Mouse (Mus musculus) neural tube, embryonic 13.5 days (tissue): ENCODE data around the gene Erbb4. TPM values are rescaled to one million over a fixed set of nuclear protein-coding genes. Genes with fewer than 3 reads are reported as not detected.

ENCODE experiments used
- ATAC-seq: fragments of 200-750 bp; cut with Nextera tagmentation; 2 replicates; pipeline ENCODE4 v1.8.0; 2017; ENCODE audit warnings: low read depth, mild to moderate bottlenecking, moderate TSS enrichment, moderate library complexity
- H3K27ac ChIP-seq: fragments of 300-500 bp; sonication (generic); replicated peaks from 2 replicates; pipeline ENCODE4 v1.5.1; 2015; ENCODE audit warnings: moderate library complexity, mild to moderate bottlenecking, inconsistent platforms
- H3K27me3 ChIP-seq: fragments of 300-500 bp; sonication (generic); 2 replicates; pipeline ENCODE4 v1.6.1; 2015; ENCODE audit warnings: mild to moderate bottlenecking, inconsistent platforms
- H3K36me3 ChIP-seq: fragments of 300-500 bp; sonication (generic); 2 replicates; pipeline ENCODE4 v1.6.1; 2015; ENCODE audit warnings: mild to moderate bottlenecking, inconsistent platforms
- H3K4me1 ChIP-seq: fragments of 300-500 bp; sonication (generic); replicated peaks from 2 replicates; pipeline ENCODE4 v1.6.1; 2015; ENCODE audit warnings: inconsistent platforms
- H3K4me2 ChIP-seq: fragments of 300-500 bp; sonication (generic); 2 replicates; pipeline ENCODE4 v1.6.1; 2015; ENCODE audit warnings: inconsistent platforms, mild to moderate bottlenecking, moderate library complexity
- H3K4me3 ChIP-seq: fragments of 300-500 bp; sonication (generic); 2 replicates; pipeline ENCODE4 v1.5.1; 2015; ENCODE audit warnings: mild to moderate bottlenecking, inconsistent platforms
- H3K9ac ChIP-seq: fragments of 300-500 bp; sonication (generic); 2 replicates; pipeline ENCODE4 v1.6.1; 2015; ENCODE audit warnings: moderate library complexity, mild to moderate bottlenecking, inconsistent platforms
- H3K9me3 ChIP-seq: fragments of 300-500 bp; sonication (generic); 2 replicates; pipeline ENCODE4 v1.6.1; 2016; ENCODE audit warnings: inconsistent platforms
- WGBS: fragments of 180-500 bp; shearing (Covaris S2); methylation state at CpG from one replicate; pipeline ENCODE4 v1.1.7; 2015; 5-methylcytosine and 5-hydroxymethylcytosine counted together
- polyA plus RNA-seq: library from polyadenylated mRNA; unstranded; fragments of >200 nt; fragmentation: Nextera tagmentation; extraction: Ambion mirVana; gene quantifications from 2 replicates; pipeline ENCODE4 v1.2.1, GENCODE M21; 2015

The Erbb4 gene
- polyA plus RNA-seq, 1 experiment from 2014 or later = 13.6 TPM

DNA sequence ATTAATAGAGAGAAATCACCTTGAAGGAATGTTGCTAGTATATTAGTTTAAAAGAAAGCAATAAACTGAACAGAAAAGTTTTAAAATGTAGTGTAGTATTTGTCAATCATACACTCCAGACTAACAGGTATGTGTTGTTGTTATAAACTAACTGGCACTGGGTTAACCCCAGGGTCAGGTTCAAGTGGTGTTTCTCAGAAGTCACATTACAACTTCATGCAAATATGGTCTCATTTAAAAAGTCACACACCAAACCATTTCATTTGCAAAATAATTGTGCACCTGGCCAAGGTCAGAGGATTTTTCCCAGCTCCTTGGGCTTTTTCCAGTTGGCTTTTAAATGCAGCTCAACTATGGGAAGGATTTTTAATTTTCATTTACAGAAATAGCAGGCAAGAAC, 173.1 kb downstream of the Erbb4 start:
- ATAC-seq = no peak
- Histone ChIP-seq H3K27ac (no peak overlapping the region), H3K4me3 (no peak overlapping the region), H3K27me3 (no peaks in the 10 kb centered on the region), H3K9me3 (no peaks in the 10 kb centered on the region), H3K9ac (no peak overlapping the region), H3K36me3 (no peaks in the 10 kb centered on the region), H3K4me1 (no peaks in the 10 kb centered on the region; the same call in 1 of the 2 replicates), H3K4me2 (no peak overlapping the region)

DNA sequence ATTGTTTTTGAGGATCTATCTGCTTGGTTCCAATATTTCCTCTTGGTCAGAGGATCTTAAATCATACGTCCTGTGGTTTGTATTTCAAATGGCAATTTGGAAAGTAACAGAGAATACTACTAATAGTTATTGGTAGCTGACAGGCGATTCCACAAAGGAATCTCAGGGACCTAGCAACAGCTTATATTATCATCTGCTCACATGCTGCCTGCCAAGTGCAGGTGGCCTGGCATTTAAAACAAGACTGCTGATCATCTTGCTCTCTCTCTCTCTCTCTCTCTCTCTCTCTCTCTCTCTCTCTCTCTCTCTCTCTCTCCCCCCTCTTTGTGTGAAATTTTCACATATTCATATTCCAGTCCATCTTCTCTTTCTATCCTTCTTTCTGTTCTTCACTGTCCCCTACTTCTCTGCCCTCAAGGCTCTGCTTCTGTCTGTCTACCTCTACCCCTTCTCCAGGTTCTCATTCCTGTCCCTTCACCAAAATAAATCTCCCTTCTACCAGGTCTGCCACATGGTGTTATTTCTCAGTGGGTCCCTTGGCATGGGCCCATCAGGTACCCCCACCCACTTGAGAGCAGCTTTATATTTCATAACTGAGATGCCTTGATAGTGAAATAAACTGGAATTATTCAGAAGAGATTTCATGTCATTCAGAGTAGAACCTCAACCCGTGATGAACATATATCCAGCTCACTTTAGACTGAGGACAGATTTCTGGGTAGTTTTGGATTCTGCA, 174.4 kb downstream of the Erbb4 start:
- no peak overlapping the region for H3K4me2 ChIP-seq
- 85% methylated on average over 3 of the region's 3 CpGs for WGBS
- ATAC-seq = no peak

DNA sequence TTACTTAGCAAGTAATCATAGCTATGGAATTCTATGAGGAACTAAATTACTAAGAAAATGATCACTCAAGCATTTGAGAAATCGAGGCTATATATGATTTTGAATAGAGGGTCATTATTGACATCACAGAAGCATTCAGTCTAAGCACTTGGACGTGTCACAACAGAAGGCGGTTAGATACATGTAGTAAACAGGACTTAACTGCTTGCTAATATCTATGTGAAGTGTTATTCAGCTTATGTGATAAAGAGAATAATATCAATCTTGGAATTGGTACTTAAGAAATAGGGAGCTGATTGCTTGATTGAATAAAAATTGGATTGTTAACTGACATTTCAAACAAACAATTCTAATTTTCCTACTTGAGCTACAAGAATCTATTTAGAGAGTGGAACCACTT, 190.0 kb downstream of the Erbb4 start:
- no peaks in the 10 kb centered on the region for H3K27me3 ChIP-seq
- H3K36me3 ChIP-seq = no peaks in the 10 kb centered on the region
- H3K9ac ChIP-seq = no peak overlapping the region
- no peaks in the 10 kb centered on the region for H3K9me3 ChIP-seq
- no peak for ATAC-seq
- H3K4me2 ChIP-seq = no peak overlapping the region
- WGBS = 78% methylated on average over 3 of the region's 3 CpGs
- H3K27ac ChIP-seq = no peak overlapping the region
- H3K4me3 ChIP-seq = no peak overlapping the region
- no peaks in the 10 kb centered on the region for H3K4me1 ChIP-seq

More for the DNA sequence above, 174.4 kb downstream of the Erbb4 start:
- H3K27ac ChIP-seq = no peak overlapping the region
- no peak overlapping the region for H3K4me3 ChIP-seq
- no peaks in the 10 kb centered on the region for H3K27me3 ChIP-seq
- H3K9me3 ChIP-seq = no peaks in the 10 kb centered on the region
- no peaks in the 10 kb centered on the region for H3K36me3 ChIP-seq
- H3K9ac ChIP-seq = no peak overlapping the region
- no peaks in the 10 kb centered on the region; the same call in 1 of the 2 replicates for H3K4me1 ChIP-seq

DNA sequence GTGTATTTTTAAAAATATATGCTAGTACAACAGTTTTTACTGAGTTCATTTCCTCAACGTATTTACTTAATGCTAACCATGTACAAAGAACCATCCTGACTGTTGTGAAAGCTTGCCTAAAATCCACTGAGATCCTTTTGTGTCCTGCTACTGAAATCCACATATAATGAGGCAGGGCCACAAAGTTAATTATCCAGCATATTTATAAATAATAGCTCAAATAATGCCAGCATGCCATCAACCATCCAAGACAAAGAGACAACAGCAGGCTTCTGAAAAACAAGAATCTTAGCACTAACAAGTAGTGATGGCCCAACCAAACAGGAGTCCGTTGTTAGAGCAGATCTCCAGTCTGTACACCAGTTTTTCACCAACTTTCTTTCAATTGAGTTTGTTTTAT, 215.8 kb downstream of the Erbb4 start:
- no peak for ATAC-seq
- Histone ChIP-seq H3K9ac (no peak overlapping the region), H3K36me3 (no peaks in the 10 kb centered on the region), H3K4me3 (no peak overlapping the region), H3K4me1 (no peaks in the 10 kb centered on the region), H3K27me3 (no peaks in the 10 kb centered on the region), H3K4me2 (no peak overlapping the region), H3K27ac (no peak overlapping the region), H3K9me3 (no peaks in the 10 kb centered on the region)
- WGBS = 88% methylated on average over 2 of the region's 2 CpGs

DNA sequence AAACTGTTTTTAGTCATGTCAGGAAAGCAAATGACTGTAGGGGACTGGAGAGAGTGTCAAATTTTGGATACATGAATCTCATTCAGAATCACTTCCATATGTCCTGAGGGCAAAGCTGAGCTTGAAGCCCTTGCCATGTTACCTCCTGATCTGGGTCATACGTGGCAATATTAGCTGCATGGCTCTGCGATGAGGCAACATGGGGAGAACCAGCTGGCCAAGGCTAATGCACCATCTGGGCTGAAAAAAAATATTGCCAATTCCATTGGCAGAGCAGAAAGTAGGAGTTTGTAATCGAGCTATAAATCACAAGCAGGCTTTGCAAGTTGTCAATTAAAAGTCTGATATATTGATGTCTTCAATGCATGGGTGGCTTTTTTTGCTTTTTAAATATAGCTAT, 221.0 kb downstream of the Erbb4 start:
- Histone ChIP-seq H3K4me1 (0 out of 2 replicates have a peak, but pooled peaks cover 3% of the 10 kb centered on the region), H3K27me3 (no peaks in the 10 kb centered on the region), H3K4me2 (no peak overlapping the region), H3K36me3 (no peaks in the 10 kb centered on the region), H3K27ac (no peak overlapping the region), H3K9me3 (no peaks in the 10 kb centered on the region), H3K4me3 (no peak overlapping the region), H3K9ac (no peak overlapping the region)
- 35% methylated on average over 3 of the region's 3 CpGs for WGBS
- peak; percentile 63; the same call in 1 of the 2 replicates for ATAC-seq

DNA sequence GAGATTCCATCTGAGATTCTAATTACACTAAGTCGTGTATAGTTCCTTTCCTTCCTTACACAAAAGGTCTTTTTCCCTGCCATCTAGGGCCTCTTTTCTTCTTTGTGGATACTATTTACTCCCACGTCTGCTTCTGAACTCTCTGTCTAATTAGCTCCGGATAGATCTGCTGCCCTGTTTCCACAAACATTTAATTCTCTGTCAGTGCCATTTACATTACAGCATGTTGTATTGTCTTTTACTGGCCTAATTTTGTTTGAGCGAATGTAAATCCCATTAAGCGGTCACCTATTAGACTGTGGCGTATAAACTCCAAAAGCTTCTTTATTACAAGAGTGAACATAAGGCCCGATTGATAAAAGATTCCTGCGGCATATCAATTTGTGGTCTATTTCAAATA, 232.9 kb downstream of the Erbb4 start:
- Histone ChIP-seq H3K27ac (no peak overlapping the region), H3K9ac (no peak overlapping the region), H3K4me1 (peaks cover 15% of the 10 kb centered on the region), H3K9me3 (no peaks in the 10 kb centered on the region), H3K4me2 (no peak overlapping the region), H3K4me3 (no peak overlapping the region), H3K36me3 (no peaks in the 10 kb centered on the region), H3K27me3 (no peaks in the 10 kb centered on the region)
- WGBS = 40% methylated on average over 8 of the region's 8 CpGs
- ATAC-seq = no peak

DNA sequence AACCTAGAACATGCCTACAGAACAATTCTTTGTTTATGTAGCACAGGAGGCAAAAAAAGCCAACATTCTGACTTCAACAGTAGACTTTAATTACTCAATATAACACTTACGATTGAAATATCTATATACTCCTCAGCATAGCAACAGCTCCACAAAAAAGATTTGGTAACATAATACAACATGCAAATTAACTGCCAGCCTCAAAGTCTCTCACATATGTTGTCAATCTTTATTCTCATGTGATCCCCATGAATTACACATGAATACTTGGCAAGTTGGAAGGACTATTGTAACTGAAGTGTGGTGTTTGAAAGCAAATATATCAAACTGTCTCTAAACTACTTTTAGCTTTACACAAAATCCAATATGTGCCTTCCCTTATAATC, 234.2 kb downstream of the Erbb4 start:
- H3K4me3 ChIP-seq = no peak overlapping the region
- H3K27ac ChIP-seq = no peak overlapping the region
- no peak for ATAC-seq
- no peaks in the 10 kb centered on the region for H3K36me3 ChIP-seq
- 65% methylated on average over 1 of the region's 1 CpGs for WGBS
- H3K4me1 ChIP-seq = peaks cover 15% of the 10 kb centered on the region
- H3K4me2 ChIP-seq = no peak overlapping the region
- no peak overlapping the region for H3K9ac ChIP-seq
- no peaks in the 10 kb centered on the region for H3K27me3 ChIP-seq
- no peaks in the 10 kb centered on the region for H3K9me3 ChIP-seq

DNA sequence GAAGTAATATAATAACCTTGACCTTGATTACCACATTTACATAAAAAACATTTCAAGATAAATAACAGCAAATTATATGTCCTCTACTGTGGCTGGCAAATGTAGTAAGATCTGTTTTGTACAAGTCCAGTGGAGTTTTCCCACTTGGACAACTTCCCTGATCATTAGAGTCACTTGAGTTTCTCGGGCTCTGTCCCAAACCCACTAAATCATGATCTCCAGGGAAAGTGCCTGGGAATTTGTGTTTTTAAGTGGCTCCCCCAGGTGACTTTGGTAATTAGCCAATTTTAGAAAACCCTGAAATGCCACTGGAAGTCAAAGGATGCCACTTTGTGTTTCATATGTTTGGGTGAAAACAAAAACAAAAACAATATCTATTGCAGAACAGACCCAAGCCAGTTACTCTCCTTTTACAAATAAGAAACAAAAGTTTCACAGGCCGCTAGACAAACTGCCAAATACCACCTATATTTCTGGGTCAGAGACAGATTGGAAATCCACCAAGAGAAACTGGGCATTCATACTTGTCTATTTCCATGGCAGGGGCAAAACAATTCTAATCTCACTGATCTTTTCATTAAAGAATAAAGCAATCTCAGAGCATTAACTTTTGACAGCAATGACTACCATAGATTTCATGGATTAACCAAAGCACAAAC, 234.8 kb downstream of the Erbb4 start:
- Histone ChIP-seq H3K36me3 (no peaks in the 10 kb centered on the region), H3K4me3 (no peak overlapping the region), H3K4me1 (peaks cover 15% of the 10 kb centered on the region), H3K9ac (no peak overlapping the region), H3K27ac (no peak overlapping the region), H3K27me3 (no peaks in the 10 kb centered on the region), H3K4me2 (no peak overlapping the region), H3K9me3 (no peaks in the 10 kb centered on the region)
- 48% methylated on average over 2 of the region's 2 CpGs for WGBS
- ATAC-seq = no peak

DNA sequence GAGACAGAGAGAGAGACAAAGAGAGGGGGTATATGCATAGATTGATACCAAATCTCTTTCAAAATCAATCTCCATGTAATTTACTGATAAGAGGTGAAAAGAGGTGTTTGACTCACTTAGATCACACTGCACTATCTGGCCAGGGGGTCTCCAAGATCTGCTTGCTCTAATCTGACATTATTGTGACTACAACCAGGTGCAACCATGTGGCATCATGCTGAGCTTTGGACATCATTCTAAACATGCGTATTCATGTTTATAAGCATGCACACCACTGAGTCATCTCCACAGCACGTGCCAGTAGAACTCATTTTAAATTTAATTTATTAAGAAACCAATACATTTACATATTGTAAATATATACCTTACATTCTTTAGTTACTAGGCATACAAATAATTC, 247.5 kb downstream of the Erbb4 start:
- ATAC-seq = no peak

DNA sequence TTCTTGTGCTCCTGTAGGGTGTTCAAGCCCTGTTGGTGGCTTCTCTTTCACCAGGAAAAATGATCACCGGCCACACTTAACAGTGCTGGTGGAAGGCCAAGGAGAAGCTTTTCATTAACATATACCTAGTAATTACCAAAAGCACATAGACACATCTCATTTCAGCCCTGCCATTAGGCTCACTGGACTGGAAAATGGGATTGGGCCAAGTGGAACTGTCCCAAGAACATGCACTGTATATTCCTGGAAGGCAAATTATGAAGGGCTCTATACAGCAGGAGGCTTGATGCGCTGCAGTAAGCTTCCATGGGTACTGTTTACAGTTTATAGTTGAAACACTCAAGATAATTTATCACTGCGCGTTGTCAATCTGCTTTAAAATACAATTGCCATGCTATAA, 248.4 kb downstream of the Erbb4 start:
- no peak for ATAC-seq
- Histone ChIP-seq H3K27ac (no peak overlapping the region), H3K4me3 (no peak overlapping the region), H3K4me2 (no peak overlapping the region), H3K9me3 (no peaks in the 10 kb centered on the region), H3K27me3 (no peaks in the 10 kb centered on the region), H3K36me3 (no peaks in the 10 kb centered on the region), H3K4me1 (peaks cover 9% of the 10 kb centered on the region; the same call in 1 of the 2 replicates), H3K9ac (no peak overlapping the region)
- 68% methylated on average over 4 of the region's 4 CpGs for WGBS

More for the DNA sequence above, 247.5 kb downstream of the Erbb4 start:
- Histone ChIP-seq H3K9ac (no peak overlapping the region), H3K4me3 (no peak overlapping the region), H3K4me1 (peaks cover 13% of the 10 kb centered on the region), H3K27me3 (no peaks in the 10 kb centered on the region), H3K9me3 (no peaks in the 10 kb centered on the region), H3K4me2 (no peak overlapping the region), H3K36me3 (no peaks in the 10 kb centered on the region), H3K27ac (no peak overlapping the region)
- 53% methylated on average over 2 of the region's 2 CpGs for WGBS

DNA sequence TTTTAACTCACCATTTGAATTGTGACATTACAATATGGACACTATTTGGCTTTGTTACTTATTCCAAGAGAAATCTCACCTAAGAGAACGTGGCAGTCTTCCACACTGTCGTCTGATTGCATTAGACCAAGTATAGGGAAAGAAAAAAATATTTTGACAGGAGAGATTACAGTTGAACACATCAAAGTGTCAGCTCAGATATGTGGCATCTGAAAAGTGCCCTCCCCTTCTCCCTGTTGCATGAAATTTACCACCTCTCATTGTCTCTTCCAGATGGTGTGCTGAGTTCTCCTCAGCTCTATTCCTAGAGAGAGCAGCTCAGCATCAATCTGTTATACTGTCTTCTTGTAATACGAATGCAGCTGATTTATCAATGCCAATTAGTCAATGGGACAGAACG, 268.5 kb downstream of the Erbb4 start:
- 54% methylated on average over 4 of the region's 4 CpGs for WGBS
- no peak overlapping the region for H3K9ac ChIP-seq

DNA sequence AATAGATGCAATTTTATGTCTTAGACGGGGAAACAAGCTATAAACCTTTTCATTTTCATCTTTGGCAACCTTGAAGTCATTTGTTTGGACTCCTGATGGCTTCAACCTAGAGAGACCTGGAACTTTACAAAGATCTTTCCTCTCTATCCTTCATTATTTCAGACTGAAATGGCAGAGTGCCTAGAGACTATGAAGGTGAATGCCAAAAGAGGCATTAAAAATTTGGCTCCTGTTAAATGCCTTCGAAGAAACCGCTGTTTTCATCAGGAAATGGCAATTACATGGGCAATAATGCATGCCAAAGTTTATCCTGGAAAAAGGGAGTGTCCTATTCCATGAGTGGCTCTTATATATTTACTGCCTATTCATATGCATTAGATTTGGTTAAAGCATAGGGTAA, 273.2 kb downstream of the Erbb4 start:
- WGBS = 56% methylated on average over 3 of the region's 3 CpGs
- ATAC-seq = no peak
- no peak overlapping the region for H3K4me2 ChIP-seq
- no peak overlapping the region for H3K4me3 ChIP-seq
- H3K36me3 ChIP-seq = no peaks in the 10 kb centered on the region
- no peak overlapping the region for H3K9ac ChIP-seq
- no peak overlapping the region for H3K27ac ChIP-seq
- 0 out of 2 replicates have a peak, but pooled peaks cover 3% of the 10 kb centered on the region for H3K4me1 ChIP-seq
- no peaks in the 10 kb centered on the region for H3K27me3 ChIP-seq
- no peaks in the 10 kb centered on the region for H3K9me3 ChIP-seq

More for the DNA sequence above, 268.5 kb downstream of the Erbb4 start:
- Histone ChIP-seq H3K36me3 (no peaks in the 10 kb centered on the region), H3K9me3 (no peaks in the 10 kb centered on the region), H3K27ac (no peak overlapping the region), H3K4me1 (no peaks in the 10 kb centered on the region), H3K4me2 (no peak overlapping the region), H3K27me3 (no peaks in the 10 kb centered on the region), H3K4me3 (no peak overlapping the region)
- no peak for ATAC-seq

DNA sequence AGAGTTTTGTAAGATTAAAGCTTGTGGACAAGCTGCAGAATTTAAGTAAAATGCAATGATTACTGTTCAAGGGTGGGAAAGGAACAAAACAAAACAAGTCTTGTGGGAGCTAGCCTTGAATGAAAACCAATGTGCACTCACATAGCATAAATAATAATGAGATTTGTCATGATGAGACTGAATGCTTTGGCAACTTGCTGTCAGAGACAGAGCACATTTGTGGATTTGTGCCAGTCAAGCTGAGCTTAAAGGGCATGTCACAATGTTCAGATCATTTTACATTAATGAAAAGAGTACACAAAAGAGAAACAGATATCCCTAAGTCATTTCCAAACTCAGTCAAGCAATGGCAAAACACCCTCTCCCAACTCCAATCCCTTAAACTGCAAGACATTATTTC, 275.8 kb downstream of the Erbb4 start:
- H3K27me3 ChIP-seq = no peaks in the 10 kb centered on the region
- no peak for ATAC-seq
- no peaks in the 10 kb centered on the region for H3K9me3 ChIP-seq
- H3K27ac ChIP-seq = no peak overlapping the region
- no peak overlapping the region for H3K9ac ChIP-seq
- H3K4me2 ChIP-seq = no peak overlapping the region
- H3K4me1 ChIP-seq = 0 out of 2 replicates have a peak, but pooled peaks cover 3% of the 10 kb centered on the region
- no peak overlapping the region for H3K4me3 ChIP-seq
- no peaks in the 10 kb centered on the region for H3K36me3 ChIP-seq
